Mouse (Mus musculus): ENCODE data around the gene Kcns1. TPM values are rescaled to one million over a fixed set of nuclear protein-coding genes. Genes with fewer than 3 reads are reported as not detected.

The Kcns1 gene
- total RNA-seq, 2 experiments from 2014 or later: 20.3 to 20.7 TPM

DNA sequence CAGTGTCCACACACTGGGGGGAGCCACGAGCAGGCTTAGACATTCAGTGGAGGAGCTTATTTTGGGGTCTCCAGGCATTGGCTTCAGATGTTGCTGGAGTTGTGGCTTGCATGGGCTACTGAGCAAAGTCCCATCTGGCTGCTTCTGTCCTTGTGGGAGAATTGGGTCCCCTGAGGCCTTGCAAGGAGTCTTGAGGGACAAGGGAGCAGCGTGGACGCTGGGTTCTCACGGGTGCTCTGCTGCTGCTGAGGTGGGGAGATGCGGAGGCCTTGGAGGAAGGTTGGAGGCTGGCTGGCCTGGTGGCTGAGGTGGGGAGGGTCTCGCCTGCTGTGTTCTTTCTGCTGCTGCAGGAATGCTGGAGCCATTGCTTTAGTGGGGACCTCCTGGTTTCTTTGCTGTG lies 56.9 kb downstream of the Kcns1 start:
- Histone ChIP-seq H3K27ac (no peak overlapping the region), H3K4me3 (no peak overlapping the region)
- DNase-seq (ENCODE audit: extremely low spot score in 1 of 2, low spot score in 2 of 2): no peak
- intact Hi-C loops (cut with DNase I): no loop called here
- no peak for TF ChIP-seq CTCF (IDR thresholded peaks at IDR 0.05)

Other genes starting within 250 kb of the Kcns1 start
- gene Ywhab, start 176.2 kb downstream of the Kcns1 start, total RNA-seq (2021): 100 to 1,000 TPM; 440 to 460 TPM
- gene Pabpc1l, start 145.7 kb downstream of the Kcns1 start, total RNA-seq (2021): 1 to 10 TPM in 1 of 2 experiments, under 1 TPM in 1; 0.84 to 1.1 TPM
- gene Stk4, start 100.8 kb downstream of the Kcns1 start, total RNA-seq (2021): 10 to 100 TPM; 32.4 to 41.9 TPM
- gene Tomm34, start 99.9 kb downstream of the Kcns1 start, total RNA-seq (2021): 10 to 100 TPM; 79.2 to 83.9 TPM
- gene Wfdc5, start 11.6 kb upstream of the Kcns1 start, total RNA-seq (2021): not detected
- gene Wfdc12, start 19.5 kb upstream of the Kcns1 start, total RNA-seq (2021): not detected
- not detected for gene Wfdc15a, start 29.0 kb upstream of the Kcns1 start, total RNA-seq (2021)
- gene Wfdc15b, start 50.5 kb upstream of the Kcns1 start, total RNA-seq (2021): not detected
- not detected for gene Svs2, start 67.4 kb upstream of the Kcns1 start, total RNA-seq (2021)
- not detected for gene Svs3b, start 85.5 kb upstream of the Kcns1 start, total RNA-seq (2021)
- gene Svs4, start 107.3 kb upstream of the Kcns1 start, total RNA-seq (2021): not detected
- gene Svs3a, start 118.2 kb upstream of the Kcns1 start, total RNA-seq (2021): not detected
- gene Svs6, start 145.6 kb upstream of the Kcns1 start, total RNA-seq (2021): not detected
- not detected for gene Svs5, start 161.6 kb upstream of the Kcns1 start, total RNA-seq (2021)
- gene Slpi, start 218.0 kb upstream of the Kcns1 start, total RNA-seq (2021): not detected
- gene Rbpjl, start 232.0 kb upstream of the Kcns1 start, total RNA-seq (2021): under 1 TPM; 0.20 to 0.23 TPM
- gene Matn4, start 234.0 kb upstream of the Kcns1 start, total RNA-seq (2021): 10 to 100 TPM; 10.4 to 11.0 TPM

Measured in left cerebral cortex, adult 2 months (tissue).